Mouse (Mus musculus) limb, embryonic 14.5 days (tissue): ENCODE results near the gene Pcp2. TPM values are rescaled to one million over a fixed set of nuclear protein-coding genes. Genes with fewer than 3 reads are reported as not detected.
A peak's percentile ranks its signal among the peaks of the same experiment; 100 is the strongest.

ENCODE experiments used
- ATAC-seq: fragments of 200-750 bp; cut with Nextera tagmentation; 2 replicates; pipeline ENCODE4 v1.8.0; 2017; ENCODE audit warnings: low read depth, moderate number of reproducible peaks, moderate TSS enrichment; ENCODE audit not compliant: low FRiP score
- DNase-seq: peaks from one replicate; pipeline ENCODE4 v3.0.0-alpha.2; 2015; ENCODE audit warnings: low spot score
- H3K27ac ChIP-seq: fragments of 300-500 bp; sonication (generic); replicated peaks from 2 replicates; pipeline ENCODE4 v1.5.1; 2014; ENCODE audit warnings: low read depth, mild to moderate bottlenecking, low read length, moderate library complexity, mixed read lengths
- H3K27me3 ChIP-seq: fragments of 300-500 bp; sonication (generic); 2 replicates; pipeline ENCODE4 v1.6.1; 2014; ENCODE audit warnings: low read length, mixed read lengths; ENCODE audit not compliant: control insufficient read depth, insufficient read depth
- H3K36me3 ChIP-seq: fragments of 300-500 bp; sonication (generic); 2 replicates; pipeline ENCODE4 v1.6.1; 2014; ENCODE audit warnings: mild to moderate bottlenecking, low read length, moderate library complexity, mixed read lengths; ENCODE audit not compliant: control insufficient read depth, insufficient read depth
- H3K4me1 ChIP-seq: fragments of 300-500 bp; sonication (generic); 2 replicates; pipeline ENCODE4 v1.6.1; 2014; ENCODE audit warnings: antibody characterized with exemption, low read length, mixed read lengths; ENCODE audit not compliant: control insufficient read depth, insufficient read depth
- H3K4me2 ChIP-seq: fragments of 300-500 bp; sonication (generic); replicated peaks from 2 replicates; pipeline ENCODE4 v1.6.1; 2014; ENCODE audit warnings: low read depth, mild to moderate bottlenecking, low read length, moderate library complexity; ENCODE audit not compliant: severe bottlenecking
- H3K4me3 ChIP-seq: fragments of 300-500 bp; sonication (generic); replicated peaks from 2 replicates; pipeline ENCODE4 v1.5.1; 2014; ENCODE audit warnings: low read length
- H3K9ac ChIP-seq: fragments of 300-500 bp; sonication (generic); 2 replicates; pipeline ENCODE4 v1.6.1; 2014; ENCODE audit warnings: mild to moderate bottlenecking, low read depth, low read length, moderate library complexity; ENCODE audit not compliant: severe bottlenecking
- H3K9me3 ChIP-seq: fragments of 300-500 bp; sonication (generic); 2 replicates; pipeline ENCODE4 v1.6.1; 2016; ENCODE audit warnings: low read length; ENCODE audit not compliant: control insufficient read depth
- POLR2A ChIP-seq: fragments of 200-500 bp; IDR thresholded peaks from 2 replicates; pipeline ENCODE4 v1.8.0; 2012; ENCODE audit warnings: inconsistent platforms, mild to moderate bottlenecking, moderate library complexity, borderline replicate concordance; ENCODE audit not compliant: insufficient read depth, insufficient read length; ENCODE audit errors: extremely low read depth
- WGBS: fragments of 180-500 bp; shearing (Covaris S2); extraction: QIAGEN DNeasy Blood & Tissue Kit; methylation state at CpG from one replicate; pipeline ENCODE4 v1.1.7; 2014; 5-methylcytosine and 5-hydroxymethylcytosine counted together
- polyA plus RNA-seq, 2 experiments: library from polyadenylated mRNA; depleted of rRNA in 1 of 2; stranded (reverse) in 1 of 2; unstranded in 1 of 2; fragments of >200 nt; fragmentation: Nextera tagmentation in 1 of 2; extraction: Ambion mirVana in 1 of 2; gene quantifications; 2 replicates each; pipeline versions ENCODE4 v1.2.1 to v1.2.3; 2012 to 2014

Gene Pcp2
- polyA plus RNA-seq, 2 experiments = not detected

DNA sequence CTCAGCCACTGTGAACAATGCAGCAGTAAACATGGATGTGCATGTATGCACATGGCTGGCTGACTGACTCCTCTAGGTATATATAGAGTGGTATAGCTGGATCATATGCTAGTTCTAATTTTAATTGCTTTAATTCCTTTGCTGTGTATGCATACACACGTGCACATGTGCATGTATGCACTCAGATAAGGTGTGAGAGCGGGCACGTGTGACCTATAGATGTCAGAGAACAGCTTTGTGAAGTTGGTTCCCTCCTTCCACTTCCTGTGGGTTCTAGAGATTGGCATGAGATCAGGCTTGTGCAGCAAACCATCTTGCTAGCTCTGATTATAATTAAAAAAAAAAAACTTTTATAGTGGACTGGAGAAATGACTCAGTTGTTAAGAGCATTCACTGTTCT is 27.5 kb upstream of the Pcp2 start:
- Histone ChIP-seq H3K9ac (no peak overlapping the region), H3K4me2 (no peak overlapping the region), H3K27me3 (no peaks in the 10 kb centered on the region), H3K9me3 (no peaks in the 10 kb centered on the region), H3K4me3 (no peak overlapping the region), H3K27ac (no peak overlapping the region), H3K4me1 (no peaks in the 10 kb centered on the region), H3K36me3 (no peaks in the 10 kb centered on the region)
- no peak for TF ChIP-seq POLR2A
- DNase-seq = no peak
- 68% methylated on average over 3 of the region's 3 CpGs for WGBS
- no peak for ATAC-seq

DNA sequence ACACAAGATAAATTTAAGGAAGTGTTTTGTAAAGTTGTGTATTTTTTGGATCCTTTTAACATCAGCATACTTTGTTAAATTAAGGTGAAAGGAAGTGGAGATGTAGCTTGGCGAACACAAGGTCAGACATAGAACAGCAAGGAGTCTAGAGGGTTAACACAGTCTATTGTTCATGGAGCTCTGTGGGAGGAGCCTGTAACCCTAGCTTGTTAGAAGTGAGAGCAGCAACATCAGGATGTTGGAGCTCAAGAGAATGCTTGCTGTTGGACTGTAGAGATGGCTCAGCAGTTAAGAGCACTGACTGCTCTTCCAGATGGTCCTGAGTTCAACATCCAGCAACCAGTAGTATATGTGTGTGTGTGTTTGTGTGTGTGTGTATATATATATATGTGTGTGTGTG is 23.6 kb upstream of the Pcp2 start:
- Histone ChIP-seq H3K27me3 (no peaks in the 10 kb centered on the region), H3K4me2 (no peak overlapping the region), H3K27ac (no peak overlapping the region), H3K9me3 (no peaks in the 10 kb centered on the region), H3K4me3 (no peak overlapping the region), H3K4me1 (no peaks in the 10 kb centered on the region), H3K36me3 (no peaks in the 10 kb centered on the region), H3K9ac (no peak overlapping the region)
- DNase-seq (no peak), ATAC-seq (no peak)
- WGBS = 48% methylated on average over 1 of the region's 1 CpGs
- no peak for TF ChIP-seq POLR2A

GRCm38 (mm10) chr8:3648268-3648667 is 22.9 kb upstream of the Pcp2 start:
- Histone ChIP-seq H3K4me1 (no peaks in the 10 kb centered on the region), H3K27ac (no peak overlapping the region), H3K4me3 (no peak overlapping the region), H3K36me3 (no peaks in the 10 kb centered on the region), H3K9ac (no peak overlapping the region), H3K27me3 (no peaks in the 10 kb centered on the region), H3K4me2 (no peak overlapping the region), H3K9me3 (no peaks in the 10 kb centered on the region)
- TF ChIP-seq POLR2A = no peak
- ATAC-seq = no peak
- WGBS = 71% methylated on average over 2 of the region's 2 CpGs
- no peak for DNase-seq

- Histone ChIP-seq H3K9ac (no peak overlapping the region), H3K9me3 (no peaks in the 10 kb centered on the region), H3K27me3 (no peaks in the 10 kb centered on the region), H3K4me2 (no peak overlapping the region), H3K27ac (no peak overlapping the region), H3K4me3 (no peak overlapping the region), H3K4me1 (no peaks in the 10 kb centered on the region), H3K36me3 (no peaks in the 10 kb centered on the region)
- DNase-seq = no peak
- no peak for ATAC-seq
- TF ChIP-seq POLR2A = no peak
- WGBS = 64% methylated on average over 4 of the region's 4 CpGs
Observed at GRCm38 (mm10) chr8:3647561-3647960, 22.2 kb upstream of the Pcp2 start.

GRCm38 (mm10) chr8:3646824-3647531 is 21.6 kb upstream of the Pcp2 start:
- no peak overlapping the region for H3K4me3 ChIP-seq
- no peak for TF ChIP-seq POLR2A
- no peak overlapping the region for H3K27ac ChIP-seq
- H3K36me3 ChIP-seq = no peaks in the 10 kb centered on the region
- WGBS = 84% methylated on average over 6 of the region's 6 CpGs
- H3K4me1 ChIP-seq = no peaks in the 10 kb centered on the region
- no peak overlapping the region for H3K9ac ChIP-seq
- H3K9me3 ChIP-seq = no peaks in the 10 kb centered on the region
- H3K4me2 ChIP-seq = no peak overlapping the region
- ATAC-seq (no peak), DNase-seq (no peak)
- no peaks in the 10 kb centered on the region for H3K27me3 ChIP-seq

- WGBS = 23% methylated on average over 5 of the region's 5 CpGs
- Histone ChIP-seq H3K36me3 (no peaks in the 10 kb centered on the region), H3K27ac (no peak overlapping the region), H3K9ac (no peak overlapping the region), H3K9me3 (no peaks in the 10 kb centered on the region), H3K4me1 (no peaks in the 10 kb centered on the region), H3K4me3 (no peak overlapping the region), H3K27me3 (no peaks in the 10 kb centered on the region), H3K4me2 (no peak overlapping the region)
- no peak for ATAC-seq
- no peak for TF ChIP-seq POLR2A
- peak; percentile 33 for DNase-seq
Observed at GRCm38 (mm10) chr8:3645804-3646203, 20.5 kb upstream of the Pcp2 start.
